Mouse (Mus musculus) forebrain, embryonic 12.5 days (tissue): Measurements from ENCODE around the gene Sgca. TPM values are rescaled to one million over a fixed set of nuclear protein-coding genes. Genes with fewer than 3 reads are reported as not detected.

Experiments
- ATAC-seq: fragments of 200-750 bp; cut with Nextera tagmentation; 2 replicates; pipeline ENCODE4 v1.8.0; 2017; ENCODE audit warnings: moderate TSS enrichment; ENCODE audit not compliant: low FRiP score
- H3K27ac ChIP-seq: fragments of 300-500 bp; sonication (generic); 2 replicates; pipeline ENCODE4 v1.5.1; 2016; ENCODE audit warnings: mild to moderate bottlenecking
- H3K27me3 ChIP-seq: fragments of 300-500 bp; sonication (generic); 2 replicates; pipeline ENCODE4 v1.6.1; 2016; ENCODE audit warnings: mild to moderate bottlenecking
- H3K36me3 ChIP-seq: fragments of 300-500 bp; sonication (generic); replicated peaks from 2 replicates; pipeline ENCODE4 v1.6.1; 2016; ENCODE audit warnings: mild to moderate bottlenecking
- H3K4me1 ChIP-seq: fragments of 300-500 bp; sonication (generic); 2 replicates; pipeline ENCODE4 v1.6.1; 2016
- H3K4me2 ChIP-seq: fragments of 300-500 bp; sonication (generic); 2 replicates; pipeline ENCODE4 v1.6.1; 2016; ENCODE audit warnings: mild to moderate bottlenecking, moderate library complexity
- H3K4me3 ChIP-seq: fragments of 300-500 bp; sonication (generic); replicated peaks from 2 replicates; pipeline ENCODE4 v1.5.1; 2016; ENCODE audit warnings: mild to moderate bottlenecking
- H3K9ac ChIP-seq: fragments of 300-500 bp; sonication (generic); 2 replicates; pipeline ENCODE4 v1.6.1; 2016; ENCODE audit warnings: mild to moderate bottlenecking
- H3K9me3 ChIP-seq: fragments of 300-500 bp; sonication (generic); 2 replicates; pipeline ENCODE4 v1.6.1; 2016
- WGBS: fragments of 180-500 bp; shearing (Covaris S2); methylation state at CpG from one replicate; pipeline ENCODE4 v1.1.7; 2016; 5-methylcytosine and 5-hydroxymethylcytosine counted together
- polyA plus RNA-seq: library from polyadenylated mRNA; unstranded; fragments of >200 nt; fragmentation: Nextera tagmentation; extraction: Ambion mirVana; gene quantifications from 2 replicates; pipeline ENCODE4 v1.2.1, GENCODE M21; 2016

Gene Sgca
- polyA plus RNA-seq, 1 experiment from 2014 or later: not detected

DNA sequence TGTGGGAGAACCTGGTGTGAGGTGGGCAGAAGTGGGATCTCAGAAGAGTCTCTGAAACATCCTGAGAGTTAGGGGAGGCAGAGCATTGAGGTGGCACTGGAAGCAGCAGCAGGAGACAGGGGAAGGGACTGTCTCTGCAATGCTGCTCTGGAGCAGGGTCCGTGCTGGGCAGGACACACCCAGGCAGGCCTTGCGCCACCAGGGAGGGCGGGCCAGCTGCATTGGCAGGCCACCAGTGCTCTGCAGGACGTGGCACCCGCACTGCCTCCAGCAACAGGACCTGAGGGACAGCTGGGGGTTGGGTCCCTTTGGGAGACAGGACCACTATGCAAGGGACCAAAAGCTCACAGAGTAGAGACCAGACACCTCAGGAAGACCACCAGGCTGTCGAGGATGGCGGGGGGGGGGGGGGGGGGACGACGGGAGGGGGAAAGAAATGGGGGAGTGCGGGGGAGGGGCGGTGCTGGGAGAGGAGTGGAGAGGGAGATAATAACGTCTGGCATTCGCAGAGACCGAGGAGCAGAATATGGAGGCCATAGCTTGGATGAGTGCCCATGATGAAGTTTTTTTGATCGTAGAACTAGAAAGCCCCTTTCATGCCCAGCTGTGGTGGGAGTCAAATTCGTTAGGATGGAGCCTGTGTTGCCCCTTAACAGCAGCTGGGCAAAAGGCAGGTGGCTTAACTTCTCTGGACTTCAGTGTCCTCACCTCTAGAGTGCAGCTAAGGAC is 60.3 kb downstream of the Sgca start:
- 25% methylated on average over 11 of the region's 16 CpGs for WGBS
- no peaks in the 10 kb centered on the region for H3K36me3 ChIP-seq
- H3K27me3 ChIP-seq: peaks cover 7% of the 10 kb centered on the region; the same call in 1 of the 2 replicates
- H3K4me3 ChIP-seq: no peak overlapping the region
- H3K4me1 ChIP-seq: peaks cover 12% of the 10 kb centered on the region
- no peak overlapping the region for H3K4me2 ChIP-seq
- no peak for ATAC-seq
- H3K9ac ChIP-seq: no peak overlapping the region
- H3K9me3 ChIP-seq: no peaks in the 10 kb centered on the region
- H3K27ac ChIP-seq: no peak overlapping the region

DNA sequence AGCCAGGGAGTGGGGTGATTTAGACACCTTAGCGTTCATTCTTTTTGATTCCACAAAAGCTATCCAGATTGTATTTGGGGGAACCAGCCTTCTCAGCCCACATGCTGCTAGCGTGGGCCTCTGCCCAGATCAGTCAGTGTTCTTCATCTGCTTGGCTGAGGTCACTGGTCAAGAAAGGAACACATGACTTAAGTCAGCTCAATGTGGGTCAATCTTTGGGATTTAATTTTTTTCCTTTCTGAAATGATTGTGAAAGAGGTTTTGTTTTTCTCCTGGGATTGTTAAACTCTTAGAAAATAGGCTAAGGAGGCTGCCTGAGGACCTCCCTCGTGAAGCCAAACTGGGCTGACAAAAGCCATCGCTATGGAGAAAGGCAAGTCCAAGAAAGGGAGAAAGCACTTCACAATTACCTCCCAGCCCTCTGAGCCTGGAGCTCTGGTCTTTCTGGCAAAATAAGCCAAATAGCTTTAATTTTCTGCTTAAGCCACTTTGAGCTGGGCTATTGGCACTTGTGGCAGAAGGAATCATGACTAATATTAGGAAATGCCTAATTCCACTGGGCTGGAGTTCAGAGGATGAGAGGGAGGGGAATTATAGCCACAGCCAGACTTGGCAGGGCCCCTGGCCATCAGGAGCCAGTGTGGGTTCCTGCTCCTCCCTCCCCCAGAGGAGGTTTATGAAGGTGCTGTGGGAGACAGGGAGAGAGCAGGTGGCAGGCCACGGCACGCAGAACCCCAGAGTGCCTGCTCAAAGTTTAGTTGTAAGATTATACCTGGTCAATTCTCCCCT is 62.6 kb downstream of the Sgca start:
- ATAC-seq: no peak
- H3K9ac ChIP-seq: no peak overlapping the region
- no peak overlapping the region for H3K4me2 ChIP-seq
- no peaks in the 10 kb centered on the region for H3K36me3 ChIP-seq
- peaks cover 8% of the 10 kb centered on the region; the same call in 1 of the 2 replicates for H3K27me3 ChIP-seq
- WGBS: 55% methylated on average over 6 of the region's 6 CpGs
- no peaks in the 10 kb centered on the region for H3K9me3 ChIP-seq
- peaks cover 12% of the 10 kb centered on the region for H3K4me1 ChIP-seq
- H3K4me3 ChIP-seq: no peak overlapping the region
- H3K27ac ChIP-seq: no peak overlapping the region

Other genes starting within 250 kb of the Sgca start
- 0.27 TPM in 1 of 2 replicates, not detected in the other for gene Cdc34b, start 234.5 kb downstream of the Sgca start, polyA plus RNA-seq
- gene Tmem92, start 193.6 kb downstream of the Sgca start, polyA plus RNA-seq: not detected in 2 replicates
- gene Col1a1, start 40.1 kb downstream of the Sgca start, polyA plus RNA-seq: 208 and 267 TPM in 2 replicates
- not detected in 2 replicates for gene Hils1, start 8.7 kb downstream of the Sgca start, polyA plus RNA-seq
- 16.6 and 17.7 TPM in 2 replicates for gene Ppp1r9b, start 14.7 kb upstream of the Sgca start, polyA plus RNA-seq
- gene Samd14, start 33.6 kb upstream of the Sgca start, polyA plus RNA-seq: 80.5 and 86.7 TPM in 2 replicates
- gene Pdk2, start 65.0 kb upstream of the Sgca start, polyA plus RNA-seq: 17.3 and 19.4 TPM in 2 replicates
- gene Itga3, start 100.5 kb upstream of the Sgca start, polyA plus RNA-seq: 3.8 and 5.2 TPM in 2 replicates
- gene Dlx3, start 143.8 kb upstream of the Sgca start, polyA plus RNA-seq: 1.0 and 1.1 TPM in 2 replicates
- 0.20 TPM in 1 of 2 replicates, not detected in the other for gene Dlx4, start 169.9 kb upstream of the Sgca start, polyA plus RNA-seq